Mouse (Mus musculus) thymus, adult 2 months (tissue): ENCODE measurements at regions not wholly inside any gene's neighbourhood (a gene's known extent, or its start where the extent isn't known, plus 50 kb on each side); places are given as distances from the start of the nearest gene placed in this dataset.

Source experiments
- DNase-seq: peaks from one replicate; pipeline ENCODE4 v3.0.0; 2021
- H3K27ac ChIP-seq: fragments of 200-500 bp; 2 replicates; pipeline ENCODE4 v1.5.1; 2012; ENCODE audit warnings: low read length, control low read depth; ENCODE audit not compliant: control insufficient read depth, insufficient read depth
- H3K27me3 ChIP-seq: fragments of 200-500 bp; 2 replicates; pipeline ENCODE4 v1.6.1; 2012; ENCODE audit warnings: mild to moderate bottlenecking, low read length, moderate library complexity, mixed read lengths; ENCODE audit not compliant: control insufficient read depth, insufficient read depth
- H3K36me3 ChIP-seq: fragments of 200-500 bp; 2 replicates; pipeline ENCODE4 v1.6.1; 2012; ENCODE audit warnings: mild to moderate bottlenecking, low read length, moderate library complexity; ENCODE audit not compliant: control insufficient read depth, insufficient read depth
- H3K4me1 ChIP-seq: fragments of 200-500 bp; replicated peaks from 2 replicates; pipeline ENCODE4 v1.6.1; 2012; ENCODE audit warnings: low read length; ENCODE audit not compliant: control insufficient read depth, insufficient read depth
- H3K4me3 ChIP-seq: fragments of 200-500 bp; 2 replicates; pipeline ENCODE4 v1.5.1; 2012; ENCODE audit warnings: mild to moderate bottlenecking, low read length, control low read depth, moderate library complexity; ENCODE audit not compliant: control insufficient read depth, insufficient read depth
- CTCF ChIP-seq: fragments of 200-500 bp; IDR thresholded peaks from 2 replicates; pipeline ENCODE4 v1.5.1; 2012; ENCODE audit warnings: mild to moderate bottlenecking, control low read depth, low read length, moderate library complexity, borderline replicate concordance; ENCODE audit not compliant: control insufficient read depth, poor library complexity, insufficient read depth; ENCODE audit errors: extremely low read depth
- POLR2A ChIP-seq: fragments of 200-500 bp; IDR thresholded peaks from 2 replicates; pipeline ENCODE4 v1.6.1; 2012; ENCODE audit warnings: mild to moderate bottlenecking, low read length, control low read depth, moderate library complexity; ENCODE audit not compliant: control insufficient read depth, poor library complexity, insufficient read depth; ENCODE audit errors: extremely low read depth
- WGBS: fragments of 180-500 bp; shearing (Covaris S2); methylation state at CpG from one replicate; pipeline ENCODE4 v1.1.7; 2018; 5-methylcytosine and 5-hydroxymethylcytosine counted together

DNA sequence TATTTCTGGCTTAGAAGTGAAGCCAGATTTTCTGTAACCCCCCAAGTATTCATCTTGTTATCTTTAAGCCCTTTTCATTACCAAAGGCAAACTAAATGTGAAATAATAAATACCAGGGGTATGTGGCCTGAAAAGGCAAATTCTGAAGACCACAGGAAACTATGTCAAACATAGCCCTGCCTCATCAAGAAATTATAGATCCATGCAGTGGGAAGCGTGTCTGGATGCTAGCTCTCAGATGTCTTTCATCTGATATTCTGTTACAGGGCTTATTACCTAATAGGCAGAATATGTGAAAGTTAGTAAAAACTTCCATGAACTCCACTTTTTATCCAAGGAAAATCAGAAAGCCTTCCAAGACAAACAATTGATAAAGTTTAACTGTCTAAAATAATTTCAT, 509.9 kb upstream of the Lcorl start:
- Histone ChIP-seq H3K4me3 (no peak overlapping the region), H3K36me3 (no peaks in the 10 kb centered on the region), H3K4me1 (no peaks in the 10 kb centered on the region), H3K27me3 (no peaks in the 10 kb centered on the region), H3K27ac (no peak overlapping the region)
- TF ChIP-seq CTCF (no peak), POLR2A (no peak)
- no peak for DNase-seq
- 88% methylated on average over 1 of the region's 1 CpGs for WGBS

DNA sequence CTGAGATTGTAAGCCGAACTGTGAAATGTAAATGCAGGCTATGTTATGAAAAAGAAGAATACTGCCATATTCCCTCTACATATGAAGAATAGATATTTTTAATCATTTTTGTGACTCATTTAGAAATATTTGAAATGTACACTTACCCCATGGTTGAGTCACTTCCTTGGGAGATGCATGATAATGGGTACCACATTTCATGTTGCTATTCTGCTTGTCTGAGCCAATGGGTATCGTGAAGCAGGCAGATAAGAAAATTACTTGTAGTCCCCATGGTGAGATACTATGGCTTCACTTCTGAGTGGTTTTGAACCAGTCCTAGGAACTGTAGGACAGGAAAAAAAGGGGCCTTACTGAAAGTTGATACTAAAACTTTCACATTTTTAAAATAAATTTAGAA, 506.2 kb upstream of the Lcorl start:
- H3K27me3 ChIP-seq = no peaks in the 10 kb centered on the region
- H3K4me1 ChIP-seq = no peaks in the 10 kb centered on the region
- no peak for DNase-seq
- H3K36me3 ChIP-seq = no peaks in the 10 kb centered on the region
- 87% methylated on average over 2 of the region's 2 CpGs for WGBS
- no peak for TF ChIP-seq POLR2A
- no peak for TF ChIP-seq CTCF
- no peak overlapping the region for H3K4me3 ChIP-seq
- H3K27ac ChIP-seq = no peak overlapping the region

DNA sequence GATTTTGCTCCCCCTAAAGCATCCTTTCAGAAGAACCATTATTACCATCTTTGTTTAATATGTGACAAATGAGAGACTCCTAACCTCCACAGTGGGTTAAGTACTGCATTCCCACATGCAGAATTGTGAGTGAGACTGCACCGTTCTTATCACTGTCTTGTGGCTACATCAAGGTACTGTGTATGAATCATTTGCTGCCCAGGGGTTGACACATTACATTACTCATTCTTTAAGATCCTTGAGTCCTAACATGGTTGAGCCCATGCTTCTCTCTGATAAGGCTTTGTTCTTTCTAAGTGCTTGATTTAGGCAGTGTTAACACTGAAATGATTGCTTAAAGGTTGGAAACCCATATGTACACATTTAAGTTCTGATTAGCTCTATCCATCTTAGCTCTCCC, 504.2 kb upstream of the Lcorl start:
- WGBS = 90% methylated on average over 1 of the region's 1 CpGs
- no peak for TF ChIP-seq CTCF
- no peak for DNase-seq
- no peak overlapping the region for H3K27ac ChIP-seq
- no peak overlapping the region for H3K4me3 ChIP-seq
- H3K4me1 ChIP-seq = no peaks in the 10 kb centered on the region
- H3K36me3 ChIP-seq = no peaks in the 10 kb centered on the region
- no peaks in the 10 kb centered on the region for H3K27me3 ChIP-seq

- no peaks in the 10 kb centered on the region for H3K36me3 ChIP-seq
- no peak for DNase-seq
- H3K4me1 ChIP-seq = no peaks in the 10 kb centered on the region
- H3K27me3 ChIP-seq = no peaks in the 10 kb centered on the region
- 92% methylated on average over 5 of the region's 5 CpGs for WGBS
- no peak overlapping the region for H3K4me3 ChIP-seq
- no peak for TF ChIP-seq POLR2A
- no peak for TF ChIP-seq CTCF
- H3K27ac ChIP-seq = no peak overlapping the region
These were observed 491.0 kb upstream of the Lcorl start for GRCm38 (mm10) chr5:46348448-46348847.

DNA sequence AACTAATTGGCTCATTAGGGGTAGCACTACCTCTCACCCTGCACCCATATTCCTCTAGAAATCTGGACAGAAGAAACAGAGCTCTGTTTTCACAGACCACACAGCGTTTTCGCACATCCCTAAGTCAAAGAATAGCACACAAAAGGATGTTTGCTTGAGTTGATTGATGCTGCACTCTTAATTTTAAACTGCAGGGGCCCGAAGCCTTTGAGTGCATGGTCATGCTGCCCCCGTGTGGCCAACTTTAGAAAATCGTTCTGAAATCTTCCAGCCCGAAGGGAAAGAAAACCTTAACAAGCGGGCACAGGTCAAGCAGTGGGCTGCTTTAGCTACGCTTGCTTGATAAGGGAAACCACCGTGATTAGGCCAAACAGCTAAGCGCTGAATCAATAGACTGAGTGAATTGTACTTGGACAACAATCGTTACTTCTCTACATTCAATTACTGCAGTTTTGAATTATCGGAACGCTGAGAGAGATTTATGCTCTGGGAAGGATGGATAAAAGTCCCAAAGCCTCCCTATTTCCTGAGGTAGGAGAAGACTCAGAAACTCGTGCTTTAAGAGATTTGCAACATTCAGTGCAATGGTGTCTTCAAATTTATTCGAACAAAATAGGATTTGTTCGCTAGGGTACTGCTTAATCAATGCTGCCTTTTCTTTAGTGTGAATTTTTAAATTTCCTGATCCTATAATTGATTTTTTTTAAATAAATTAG, 490.1 kb upstream of the Lcorl start:
- WGBS = 24% methylated on average over 16 of the region's 16 CpGs
- peak; percentile 38 for DNase-seq
- no peak for TF ChIP-seq POLR2A
- TF ChIP-seq CTCF = no peak
- no peaks in the 10 kb centered on the region for H3K4me1 ChIP-seq
- H3K27me3 ChIP-seq = no peaks in the 10 kb centered on the region
- no peaks in the 10 kb centered on the region for H3K36me3 ChIP-seq
- no peak overlapping the region for H3K27ac ChIP-seq
- no peak overlapping the region for H3K4me3 ChIP-seq

GRCm38 (mm10) chr5:46338461-46338860, 481.0 kb upstream of the Lcorl start:
- H3K27ac ChIP-seq = no peak overlapping the region
- 88% methylated on average over 2 of the region's 2 CpGs for WGBS
- TF ChIP-seq POLR2A (no peak), CTCF (no peak)
- H3K27me3 ChIP-seq = no peaks in the 10 kb centered on the region
- H3K4me3 ChIP-seq = no peak overlapping the region
- H3K36me3 ChIP-seq = no peaks in the 10 kb centered on the region
- H3K4me1 ChIP-seq = no peaks in the 10 kb centered on the region
- DNase-seq = no peak

DNA sequence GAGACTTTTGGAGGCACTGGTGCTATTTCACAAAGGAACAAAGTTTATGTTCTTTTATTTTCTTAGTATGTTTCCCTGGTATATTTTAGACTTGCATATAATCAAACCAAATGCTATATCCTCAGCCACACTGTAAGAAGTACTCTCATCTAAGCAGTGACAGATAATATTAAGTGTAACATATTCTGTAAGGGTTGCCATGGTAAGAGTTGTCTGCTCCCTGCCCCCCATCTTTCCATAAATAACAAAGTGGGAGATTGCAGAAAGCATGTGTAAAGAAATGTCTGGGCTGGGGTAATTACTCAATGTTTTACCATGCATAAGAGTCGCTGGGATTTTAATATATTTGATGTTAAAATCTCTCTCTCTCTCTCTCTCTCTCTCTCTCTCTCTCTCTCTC, 473.5 kb upstream of the Lcorl start:
- Histone ChIP-seq H3K4me1 (no peaks in the 10 kb centered on the region), H3K36me3 (no peaks in the 10 kb centered on the region), H3K27me3 (no peaks in the 10 kb centered on the region), H3K4me3 (no peak overlapping the region), H3K27ac (no peak overlapping the region)
- no peak for TF ChIP-seq CTCF
- TF ChIP-seq POLR2A = no peak
- WGBS = 67% methylated on average over 1 of the region's 1 CpGs
- DNase-seq = no peak
